In genomic region chr3:127019728-127020127, GRCm38 (mm10) we compare ENCODE assay signal across 17 mouse cellular contexts.
DNase-seq lines count a peak whose midpoint lies in the region; ATAC-seq and TF ChIP-seq lines count a peak whose summit lies in the region.
"Had no signal": no experiment of that assay in that cellular context is flagged by ENCODE, and none has a peak within 500 bp of the region (broad histone marks: within the 10 kb centered on the region; RNA-seq: fewer than 3 reads in every experiment).

No protein-coding gene starts in this region.

- H3K27me3 ChIP-seq in heart, adult 2 months (ENCODE audit: control insufficient read depth, insufficient read depth, low read length), result no peaks in the 10 kb centered on the region
- no peaks in the 10 kb centered on the region for H3K27me3 ChIP-seq in embryonic facial prominence, embryonic 14.5 days (replicated peaks; ENCODE audit: control insufficient read depth, insufficient read depth, low read length)
- H3K27me3 ChIP-seq in limb, embryonic 14.5 days (ENCODE audit: control insufficient read depth, insufficient read depth, low read length), result no peaks in the 10 kb centered on the region
- H3K27me3 ChIP-seq: liver, embryonic 13.5 days; midbrain, embryonic 12.5 days had no signal

- no peak for TF ChIP-seq CTCF in heart, adult 2 months (IDR thresholded peaks at IDR 0.05)

- no peak overlapping the region for H3K4me3 ChIP-seq in heart, adult 2 months
- no peak overlapping the region for H3K4me3 ChIP-seq in embryonic facial prominence, embryonic 14.5 days (ENCODE audit: low read depth, low read length)
- no peak overlapping the region for H3K4me3 ChIP-seq in limb, embryonic 14.5 days (replicated peaks; ENCODE audit: low read length)
- H3K4me3 ChIP-seq: liver, embryonic 13.5 days; midbrain, embryonic 12.5 days had no signal

- 61% methylated on average over 3 of the region's 3 CpGs for WGBS in heart, adult 2 months
- WGBS in embryonic facial prominence, embryonic 14.5 days, result 57% methylated on average over 3 of the region's 3 CpGs
- WGBS in limb, embryonic 14.5 days, result 55% methylated on average over 3 of the region's 3 CpGs

- peak; percentile 67; the same call in 1 of the 2 replicates for ATAC-seq in embryonic facial prominence, embryonic 14.5 days (ENCODE audit: low read depth)
- peak; percentile 69 for ATAC-seq in limb, embryonic 14.5 days (ENCODE audit: low FRiP score, low read depth)
- ATAC-seq: lung, postnatal 0 days had no signal

- no peaks in the 10 kb centered on the region for H3K36me3 ChIP-seq in heart, adult 2 months (ENCODE audit: control insufficient read depth, insufficient read depth, low read length)
- peaks cover 15% of the 10 kb centered on the region for H3K36me3 ChIP-seq in embryonic facial prominence, embryonic 14.5 days (ENCODE audit: control insufficient read depth, insufficient read depth, low read length)
- no peaks in the 10 kb centered on the region for H3K36me3 ChIP-seq in limb, embryonic 14.5 days (ENCODE audit: control insufficient read depth, insufficient read depth, low read length)
- H3K36me3 ChIP-seq: liver, embryonic 13.5 days had no signal

- no peaks in the 10 kb centered on the region for H3K9me3 ChIP-seq in embryonic facial prominence, embryonic 14.5 days (ENCODE audit: control insufficient read depth, low read length)
- no peaks in the 10 kb centered on the region for H3K9me3 ChIP-seq in limb, embryonic 14.5 days (ENCODE audit: control insufficient read depth, low read length)
- H3K9me3 ChIP-seq: liver, embryonic 13.5 days; midbrain, embryonic 12.5 days had no signal

- H3K4me1 ChIP-seq in heart, adult 2 months (ENCODE audit: control insufficient read depth, insufficient read depth, low read length), result peaks cover 2% of the 10 kb centered on the region
- H3K4me1 ChIP-seq in embryonic facial prominence, embryonic 14.5 days (ENCODE audit: control insufficient read depth, insufficient read depth, low read length), result no peaks in the 10 kb centered on the region
- H3K4me1 ChIP-seq in limb, embryonic 14.5 days (ENCODE audit: control insufficient read depth, insufficient read depth, low read length), result peaks cover 12% of the 10 kb centered on the region
- H3K4me1 ChIP-seq: liver, embryonic 13.5 days had no signal

- no peak overlapping the region for H3K9ac ChIP-seq in heart, adult 2 months (ENCODE audit: low read depth, low read length)
- no peak overlapping the region for H3K9ac ChIP-seq in embryonic facial prominence, embryonic 14.5 days (ENCODE audit: low read depth, low read length)
- no peak overlapping the region for H3K9ac ChIP-seq in limb, embryonic 14.5 days (ENCODE audit: low read depth, low read length, severe bottlenecking)
- H3K9ac ChIP-seq: liver, embryonic 13.5 days; midbrain, embryonic 12.5 days had no signal

- H3K4me2 ChIP-seq in embryonic facial prominence, embryonic 14.5 days (ENCODE audit: low read depth, low read length), result no peak overlapping the region
- no peak overlapping the region for H3K4me2 ChIP-seq in limb, embryonic 14.5 days (replicated peaks; ENCODE audit: low read depth, low read length, severe bottlenecking)
- H3K4me2 ChIP-seq: liver, embryonic 13.5 days; midbrain, embryonic 12.5 days had no signal

- TF ChIP-seq EP300 in heart, adult 2 months (IDR thresholded peaks at IDR 0.05; ENCODE audit: insufficient read depth, low read depth, low read length), result no peak

- peak overlapping the region; percentile 57 for H3K27ac ChIP-seq in heart, adult 2 months
- H3K27ac ChIP-seq in embryonic facial prominence, embryonic 14.5 days (replicated peaks; ENCODE audit: low read depth, low read length), result peak overlapping the region; percentile 56
- H3K27ac ChIP-seq in limb, embryonic 14.5 days (replicated peaks; ENCODE audit: low read depth, low read length), result peak overlapping the region; percentile 81
- H3K27ac ChIP-seq: liver, embryonic 13.5 days; midbrain, embryonic 12.5 days had no signal

- intact Hi-C loops in heart, adult 2 months (cut with DNase I), result loop anchor here (10.0 kb wide), 1 partner anchor 145 kb away; no protein-coding TSS in a partner anchor

- TF ChIP-seq POLR2A in heart, adult 2 months (IDR thresholded peaks at IDR 0.05; ENCODE audit: insufficient read depth, low read depth, low read length), result no peak
- TF ChIP-seq POLR2A in limb, embryonic 14.5 days (IDR thresholded peaks at IDR 0.05; ENCODE audit: borderline replicate concordance, extremely low read depth, insufficient read depth, insufficient read length), result no peak

- H3K79me2 ChIP-seq in heart, adult 2 months (replicated peaks; ENCODE audit: control insufficient read depth, insufficient read depth, low read length), result no peaks in the 10 kb centered on the region

- no peak for DNase-seq in heart, adult 2 months
- DNase-seq in heart, adult 11 months, result no peak
- DNase-seq in 3T3-L1 (ENCODE audit: low read depth, low spot score) (peak; percentile 42), adipocyte (ENCODE audit: low spot score) (no peak)
- no peak for DNase-seq in embryonic facial prominence, embryonic 14.5 days (ENCODE audit: low spot score)
- peak; percentile 48 for DNase-seq in limb, embryonic 14.5 days (ENCODE audit: low spot score)
- no peak for DNase-seq in lung, postnatal 25 days (ENCODE audit: low spot score)
- DNase-seq in testis, postnatal 10 days (ENCODE audit: low spot score), result no peak
- DNase-seq: adrenal gland, postnatal 36 days; B cell, adult 2 months; cerebellum, adult 11 months; kidney, adult 11 months; kidney, postnatal 36 days; liver, embryonic 13.5 days; thymus, postnatal 36 days had no signal

Comparison
In these comparisons a context has a peak if more than half of its experiments do, and no peak if none do; other contexts are left out.
1. DNase-seq: peak in 3T3-L1 (single experiment) and limb, embryonic 14.5 days (single experiment); none in heart, adult 2 months (0 of 2), heart, adult 11 months (single experiment), embryonic facial prominence, embryonic 14.5 days (single experiment), adipocyte (single experiment), lung, postnatal 25 days (single experiment) and testis, postnatal 10 days (single experiment).
2. Peak in every context shown above with its lines, with median percentiles within 50 percentile points of each other: H3K27ac ChIP-seq.